In genomic region chr11:32990201-32990600, GRCm38 (mm10) we compare ENCODE assay signal across 24 mouse cellular contexts.
DNase-seq lines count a peak whose midpoint lies in the region; ATAC-seq lines count a peak whose summit lies in the region.
"Had no signal": no experiment of that assay in that cellular context is flagged by ENCODE, and none has a peak within 500 bp of the region (broad histone marks: within the 10 kb centered on the region; RNA-seq: fewer than 3 reads in every experiment).

No protein-coding gene starts in this region.

- no peaks in the 10 kb centered on the region for H3K4me1 ChIP-seq in heart, embryonic 11.5 days (ENCODE audit: control insufficient read depth, insufficient read depth, low read length)
- H3K4me1 ChIP-seq: embryonic facial prominence, embryonic 12.5 days; embryonic facial prominence, embryonic 15.5 days; heart, embryonic 13.5 days; hindbrain, embryonic 12.5 days; hindbrain, embryonic 15.5 days had no signal

- H3K9ac ChIP-seq in heart, embryonic 11.5 days (ENCODE audit: low read depth, low read length), result no peak overlapping the region
- H3K9ac ChIP-seq: embryonic facial prominence, embryonic 12.5 days; embryonic facial prominence, embryonic 15.5 days; forebrain, postnatal 0 days; heart, embryonic 13.5 days; hindbrain, embryonic 12.5 days; hindbrain, embryonic 15.5 days had no signal

- intact Hi-C loops in heart, postnatal 14 days (cut with DNase I), result no loop called here

- H3K9me3 ChIP-seq in heart, embryonic 11.5 days (replicated peaks; ENCODE audit: control insufficient read depth, low read length), result no peaks in the 10 kb centered on the region
- H3K9me3 ChIP-seq: embryonic facial prominence, embryonic 12.5 days; embryonic facial prominence, embryonic 15.5 days; G1E; heart, embryonic 13.5 days; hindbrain, embryonic 12.5 days; hindbrain, embryonic 15.5 days had no signal

- peak; percentile 24 for DNase-seq in gastrocnemius, postnatal 25 days
- DNase-seq in gastrocnemius, adult 18-20 months (ENCODE audit: low spot score), result no peak
- DNase-seq in heart, postnatal 14 days, result peak; percentile 16 to 25
- DNase-seq in lung, postnatal 10 days, result peak; percentile 45
- DNase-seq in lung, postnatal 25 days (ENCODE audit: low spot score), result no peak
- no peak for DNase-seq in cerebellum, postnatal 25 days
- DNase-seq: adrenal gland, postnatal 10 days; adrenal gland, postnatal 36 days; B cell, adult 2 months; cerebellum, adult 18-20 months; cerebellum, adult 9-10 months; forebrain, postnatal 0 days; gastrocnemius, postnatal 10 days had no signal

- H3K4me3 ChIP-seq in heart, embryonic 11.5 days (ENCODE audit: low read depth, low read length), result no peak overlapping the region
- H3K4me3 ChIP-seq: embryonic facial prominence, embryonic 12.5 days; embryonic facial prominence, embryonic 15.5 days; heart, adult 2 months; heart, embryonic 13.5 days; hindbrain, embryonic 12.5 days; hindbrain, embryonic 15.5 days had no signal

- no peaks in the 10 kb centered on the region for H3K36me3 ChIP-seq in heart, embryonic 11.5 days (ENCODE audit: control insufficient read depth, insufficient read depth, low read length)
- H3K36me3 ChIP-seq: embryonic facial prominence, embryonic 12.5 days; embryonic facial prominence, embryonic 15.5 days; G1E; heart, embryonic 13.5 days; hindbrain, embryonic 12.5 days; hindbrain, embryonic 15.5 days had no signal

- H3K27ac ChIP-seq in heart, embryonic 11.5 days (ENCODE audit: low read depth, low read length), result no peak overlapping the region
- H3K27ac ChIP-seq: embryonic facial prominence, embryonic 12.5 days; embryonic facial prominence, embryonic 15.5 days; heart, adult 2 months; heart, embryonic 13.5 days; hindbrain, embryonic 12.5 days; hindbrain, embryonic 15.5 days had no signal

- H3K4me2 ChIP-seq in heart, embryonic 11.5 days, result no peak overlapping the region
- H3K4me2 ChIP-seq: embryonic facial prominence, embryonic 12.5 days; embryonic facial prominence, embryonic 15.5 days; heart, embryonic 13.5 days; hindbrain, embryonic 12.5 days; hindbrain, embryonic 15.5 days had no signal

- WGBS in heart, embryonic 11.5 days (ENCODE audit: insufficient replicate concordance), result 76% methylated on average over 12 of the region's 12 CpGs

- no peaks in the 10 kb centered on the region for H3K27me3 ChIP-seq in heart, embryonic 11.5 days (ENCODE audit: control insufficient read depth, insufficient read depth, low read length)
- H3K27me3 ChIP-seq: embryonic facial prominence, embryonic 12.5 days; embryonic facial prominence, embryonic 15.5 days; heart, embryonic 13.5 days; hindbrain, embryonic 12.5 days; hindbrain, embryonic 15.5 days had no signal

- no peak for ATAC-seq in heart, embryonic 11.5 days (replicated peaks; ENCODE audit: insufficient number of reproducible peaks, low FRiP score, low TSS enrichment)
- ATAC-seq: forebrain, embryonic 14.5 days; forebrain, postnatal 0 days; intestine, postnatal 0 days; Patski had no signal

Comparison
In these comparisons a context has a peak if more than half of its experiments do, and no peak if none do; other contexts are left out.
1. DNase-seq: peak in gastrocnemius, postnatal 25 days (single experiment), heart, postnatal 14 days (2 of 2) and lung, postnatal 10 days (single experiment); none in gastrocnemius, adult 18-20 months (single experiment), lung, postnatal 25 days (single experiment) and cerebellum, postnatal 25 days (0 of 2).